11 mouse cellular contexts compared by ENCODE assay signal in genomic region chr7:107707650-107708049, GRCm38 (mm10). TPM values are rescaled to one million over a fixed set of nuclear protein-coding genes. Genes with fewer than 3 reads are reported as not detected.
DNase-seq lines count a peak whose midpoint lies in the region; ATAC-seq lines count a peak whose summit lies in the region.
"Had no signal": no experiment of that assay in that cellular context is flagged by ENCODE, and none has a peak within 500 bp of the region (broad histone marks: within the 10 kb centered on the region; RNA-seq: fewer than 3 reads in every experiment).

No protein-coding gene starts in this region.

- no peak for ATAC-seq in embryonic facial prominence, embryonic 12.5 days (ENCODE audit: insufficient number of reproducible peaks, insufficient read depth, low FRiP score, low TSS enrichment)

- 67% methylated on average over 9 of the region's 9 CpGs for WGBS in embryonic facial prominence, embryonic 12.5 days

- H3K9ac ChIP-seq in embryonic facial prominence, embryonic 12.5 days: no peak overlapping the region

- H3K27ac ChIP-seq in embryonic facial prominence, embryonic 12.5 days: peak overlapping the region; percentile 67; the same call in 1 of the 2 replicates

- peaks cover 38% of the 10 kb centered on the region for H3K4me1 ChIP-seq in embryonic facial prominence, embryonic 12.5 days

- DNase-seq in kidney, adult 9 months: peak; percentile 22
- no peak for DNase-seq in kidney, postnatal 14 days
- peak; percentile 65 for DNase-seq in lung, postnatal 36 days
- peak; percentile 8 for DNase-seq in telencephalon, adult 2 months (ENCODE audit: low read depth, low spot score)
- DNase-seq in left cerebral cortex, adult 9 months (ENCODE audit: low spot score in 2 of 2): no peak
- no peak for DNase-seq in urinary bladder, adult 18-20 months (ENCODE audit: low spot score in 2 of 2)
- DNase-seq in layer of hippocampus, postnatal 10 days (ENCODE audit: low spot score in 2 of 2): no peak
- DNase-seq: cerebellum, adult 18-20 months; gastrocnemius, postnatal 36 days had no signal

- H3K4me3 ChIP-seq in embryonic facial prominence, embryonic 12.5 days: no peak overlapping the region

- H3K36me3 ChIP-seq in embryonic facial prominence, embryonic 12.5 days: no peaks in the 10 kb centered on the region

- no peaks in the 10 kb centered on the region for H3K27me3 ChIP-seq in embryonic facial prominence, embryonic 12.5 days

- H3K4me2 ChIP-seq in embryonic facial prominence, embryonic 12.5 days (replicated peaks): no peak overlapping the region

- no peaks in the 10 kb centered on the region for H3K9me3 ChIP-seq in embryonic facial prominence, embryonic 12.5 days

RNA-seq across cellular contexts. Expression of gene Cyb5r2, which starts 50.2 kb away (rescaled TPM):
- polyA plus RNA-seq in embryonic facial prominence, embryonic 12.5 days (2016; fragmentation: Nextera tagmentation; extraction: Ambion mirVana): 0.40 and 0.42 TPM in 2 replicates
- under 1 TPM in 1 of 2 experiments, not detected in 1; 0.30 TPM for total RNA-seq in layer of hippocampus, postnatal 10 days (2021)
- total RNA-seq: left cerebral cortex, postnatal 25 days had no signal

Comparison
In these comparisons a context has a peak if more than half of its experiments do, and no peak if none do; other contexts are left out.
1. DNase-seq: peak in kidney, adult 9 months (single experiment), lung, postnatal 36 days (single experiment) and telencephalon, adult 2 months (single experiment); none in kidney, postnatal 14 days (single experiment), left cerebral cortex, adult 9 months (0 of 2), urinary bladder, adult 18-20 months (0 of 2) and layer of hippocampus, postnatal 10 days (0 of 2).